Mouse (Mus musculus) C2C12 (cell line): ENCODE data around the gene Pdzd2. TPM values are rescaled to one million over a fixed set of nuclear protein-coding genes. Genes with fewer than 3 reads are reported as not detected.

Experiments used
- H3K27me3 ChIP-seq: one replicate; pipeline ENCODE4 v1.6.1; 2011; ENCODE audit not compliant: control insufficient read depth, insufficient read depth, insufficient read length
- H3K36me3 ChIP-seq: one replicate; pipeline ENCODE4 v1.6.1; 2011; ENCODE audit not compliant: control insufficient read depth, insufficient read depth
- H3K4me3 ChIP-seq: one replicate; pipeline ENCODE4 v1.5.1; 2011; ENCODE audit warnings: mild to moderate bottlenecking, control low read depth; ENCODE audit not compliant: poor library complexity, insufficient read depth, severe bottlenecking
- H3K79me2 ChIP-seq: one replicate; pipeline ENCODE4 v1.6.1; 2011; ENCODE audit not compliant: control insufficient read depth, insufficient read depth
- H3K79me3 ChIP-seq: one replicate; pipeline ENCODE4 v1.6.1; 2011; ENCODE audit warnings: low read depth, control low read depth
- H3ac ChIP-seq: one replicate; pipeline ENCODE3; 2011; ENCODE audit warnings: low read depth; ENCODE audit not compliant: control insufficient read depth, insufficient read length
- CEBPB ChIP-seq: IDR thresholded peaks from one replicate; pipeline ENCODE4 v1.6.1; 2011; ENCODE audit warnings: low read depth, mild to moderate bottlenecking, control low read depth, moderate library complexity
- CTCF ChIP-seq: IDR thresholded peaks from one replicate; pipeline ENCODE4 v1.5.1; 2011; ENCODE audit not compliant: control insufficient read depth, insufficient read depth, insufficient read length
- FOSL1 ChIP-seq: IDR thresholded peaks from one replicate; pipeline ENCODE4 v1.8.0; 2011; ENCODE audit warnings: mild to moderate bottlenecking, low read length; ENCODE audit not compliant: poor library complexity, insufficient read depth, severe bottlenecking
- MAX ChIP-seq: IDR thresholded peaks from one replicate; pipeline ENCODE4 v1.6.1; 2011; ENCODE audit warnings: mild to moderate bottlenecking, control low read depth
- MYOD1 ChIP-seq: IDR thresholded peaks from one replicate; pipeline ENCODE4 v1.6.1; 2011; ENCODE audit warnings: low read depth; ENCODE audit not compliant: control insufficient read depth, insufficient read length
- MYOG ChIP-seq: IDR thresholded peaks from one replicate; pipeline ENCODE4 v1.6.1; 2011; ENCODE audit not compliant: control insufficient read depth, insufficient read length; ENCODE audit errors: extremely low read depth
- USF1 ChIP-seq: IDR thresholded peaks from one replicate; pipeline ENCODE4 v1.6.1; 2011; ENCODE audit warnings: low read depth, mild to moderate bottlenecking, control low read depth, moderate library complexity
- polyA plus RNA-seq: library from polyadenylated mRNA; unstranded; fragments of >200 nt; fragmentation: generic; extraction: Trizol; gene quantifications from one replicate; pipeline ENCODE4 v1.2.1, GENCODE M21; 2012; ENCODE audit warnings: missing spikeins

Gene Pdzd2
- polyA plus RNA-seq, 1 experiment: 0.01 TPM

GRCm38 (mm10) chr15:12545220-12545619 is 194.5 kb downstream of the Pdzd2 start:
- Histone ChIP-seq H3K79me3 (no peaks in the 10 kb centered on the region), H3K79me2 (no peaks in the 10 kb centered on the region), H3K36me3 (no peaks in the 10 kb centered on the region), H3K4me3 (no peak overlapping the region), H3K27me3 (peaks cover 10% of the 10 kb centered on the region), H3ac (no peak overlapping the region)
- TF ChIP-seq MAX (no peak), USF1 (no peak), CEBPB (no peak), MYOD1 (no peak), MYOG (no peak), FOSL1 (no peak), CTCF (no peak)

- Histone ChIP-seq H3K79me3 (no peaks in the 10 kb centered on the region), H3K79me2 (no peaks in the 10 kb centered on the region), H3K4me3 (no peak overlapping the region), H3K27me3 (peaks cover 5% of the 10 kb centered on the region), H3K36me3 (no peaks in the 10 kb centered on the region), H3ac (no peak overlapping the region)
- TF ChIP-seq MAX (no peak), CTCF (no peak), CEBPB (no peak), FOSL1 (no peak)
Observed at GRCm38 (mm10) chr15:12543686-12544325, 195.9 kb downstream of the Pdzd2 start.

GRCm38 (mm10) chr15:12542316-12542715 is 197.4 kb downstream of the Pdzd2 start:
- TF ChIP-seq CEBPB: no peak
- TF ChIP-seq CTCF: no peak
- no peak for TF ChIP-seq MYOG
- TF ChIP-seq FOSL1: no peak
- no peak for TF ChIP-seq USF1
- TF ChIP-seq MAX: no peak
- TF ChIP-seq MYOD1: no peak

GRCm38 (mm10) chr15:12539618-12540302 is 200.0 kb downstream of the Pdzd2 start:
- no peaks in the 10 kb centered on the region for H3K79me2 ChIP-seq
- no peak overlapping the region for H3ac ChIP-seq
- H3K27me3 ChIP-seq: peaks cover 3% of the 10 kb centered on the region
- no peak overlapping the region for H3K4me3 ChIP-seq
- no peak for TF ChIP-seq USF1
- no peak for TF ChIP-seq MYOG
- no peaks in the 10 kb centered on the region for H3K36me3 ChIP-seq
- H3K79me3 ChIP-seq: no peaks in the 10 kb centered on the region

More at GRCm38 (mm10) chr15:12542316-12542715, 197.4 kb downstream of the Pdzd2 start:
- Histone ChIP-seq H3K36me3 (no peaks in the 10 kb centered on the region), H3K79me3 (no peaks in the 10 kb centered on the region), H3ac (no peak overlapping the region), H3K79me2 (no peaks in the 10 kb centered on the region), H3K4me3 (no peak overlapping the region), H3K27me3 (peaks cover 5% of the 10 kb centered on the region)

- H3K79me3 ChIP-seq: no peaks in the 10 kb centered on the region
- H3K4me3 ChIP-seq: no peak overlapping the region
- TF ChIP-seq USF1 (no peak), MYOD1 (no peak), MYOG (no peak), CEBPB (no peak), MAX (no peak), CTCF (no peak), FOSL1 (no peak)
- no peaks in the 10 kb centered on the region for H3K27me3 ChIP-seq
- no peaks in the 10 kb centered on the region for H3K36me3 ChIP-seq
- H3ac ChIP-seq: no peak overlapping the region
- no peaks in the 10 kb centered on the region for H3K79me2 ChIP-seq
Observed at GRCm38 (mm10) chr15:12533254-12533653, 206.5 kb downstream of the Pdzd2 start.

GRCm38 (mm10) chr15:12532568-12532967 is 207.2 kb downstream of the Pdzd2 start:
- TF ChIP-seq MYOG (no peak), MYOD1 (no peak), CTCF (no peak)

More at GRCm38 (mm10) chr15:12532568-12532967, 207.2 kb downstream of the Pdzd2 start:
- no peak overlapping the region for H3K4me3 ChIP-seq
- no peaks in the 10 kb centered on the region for H3K27me3 ChIP-seq
- H3ac ChIP-seq: no peak overlapping the region
- H3K79me2 ChIP-seq: no peaks in the 10 kb centered on the region
- no peaks in the 10 kb centered on the region for H3K79me3 ChIP-seq
- no peaks in the 10 kb centered on the region for H3K36me3 ChIP-seq
